Mouse (Mus musculus) embryonic fibroblast, embryonic 13.5 days (primary cell): ENCODE measurements around the gene Hyal3.

Source experiments
- CTCF ChIP-seq: IDR thresholded peaks from 2 replicates; pipeline ENCODE4 v1.5.1; 2011; ENCODE audit warnings: mild to moderate bottlenecking, control low read depth, low read length, moderate library complexity, borderline replicate concordance; ENCODE audit not compliant: insufficient read depth
- POLR2A ChIP-seq: IDR thresholded peaks from 2 replicates; pipeline ENCODE4 v1.6.1; 2011; ENCODE audit warnings: low read depth, mild to moderate bottlenecking, control low read depth, low read length, moderate library complexity

- no peak for TF ChIP-seq CTCF
- TF ChIP-seq POLR2A = peak; percentile 93
Observed at GRCm38 (mm10) chr9:107533791-107534407, 46.7 kb upstream of the Hyal3 start, which contains the start of gene Tmem115.
